Mouse (Mus musculus) urinary bladder, postnatal 4 days (tissue): ENCODE data around the gene 4932438H23Rik.
"Not testable (repeated sequence)": the region's sequence is repeated elsewhere in the genome, so short reads cannot be mapped to it uniquely, and the experiment has no call there.

Experiments used
- DNase-seq, 2 experiments: peaks; one replicate each; pipeline ENCODE4 v3.0.0; 2021 to 2022; ENCODE audit warnings: low spot score in 2 of 2

Gene 4932438H23Rik

DNA sequence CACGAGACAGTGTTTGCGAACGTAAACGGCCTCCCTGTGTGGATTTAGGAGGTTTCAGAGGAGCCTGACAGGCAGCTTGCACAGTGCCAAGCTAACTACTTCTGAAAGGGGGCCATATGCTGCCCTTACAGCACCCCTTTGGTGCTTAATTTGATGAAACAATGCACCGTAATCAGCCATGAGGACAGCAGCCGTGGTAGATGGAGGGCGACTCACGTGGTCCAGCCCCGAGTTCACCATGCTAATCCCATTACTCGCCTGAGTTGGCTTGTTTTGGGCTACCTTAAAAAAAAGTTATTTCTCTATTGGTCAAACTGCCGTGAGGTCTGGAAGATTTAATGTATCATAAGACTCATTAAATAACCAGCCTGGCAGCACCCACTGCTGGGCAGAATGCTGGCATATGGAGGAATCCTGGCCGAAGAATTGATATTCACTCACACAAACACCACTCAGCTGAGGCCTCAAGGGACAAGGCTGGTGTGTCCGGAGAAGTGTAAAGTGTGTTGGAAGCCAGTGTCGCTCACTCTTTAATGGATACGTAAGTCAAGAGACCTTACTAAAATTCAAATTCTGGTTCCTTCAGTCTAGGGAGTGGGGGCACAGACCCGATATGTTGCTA, 4.6 kb upstream of the 4932438H23Rik start:
- DNase-seq = no peak

GRCm38 (mm10) chr16:91097858-91098257, 2.9 kb upstream of the 4932438H23Rik start:
- no peak for DNase-seq

DNA sequence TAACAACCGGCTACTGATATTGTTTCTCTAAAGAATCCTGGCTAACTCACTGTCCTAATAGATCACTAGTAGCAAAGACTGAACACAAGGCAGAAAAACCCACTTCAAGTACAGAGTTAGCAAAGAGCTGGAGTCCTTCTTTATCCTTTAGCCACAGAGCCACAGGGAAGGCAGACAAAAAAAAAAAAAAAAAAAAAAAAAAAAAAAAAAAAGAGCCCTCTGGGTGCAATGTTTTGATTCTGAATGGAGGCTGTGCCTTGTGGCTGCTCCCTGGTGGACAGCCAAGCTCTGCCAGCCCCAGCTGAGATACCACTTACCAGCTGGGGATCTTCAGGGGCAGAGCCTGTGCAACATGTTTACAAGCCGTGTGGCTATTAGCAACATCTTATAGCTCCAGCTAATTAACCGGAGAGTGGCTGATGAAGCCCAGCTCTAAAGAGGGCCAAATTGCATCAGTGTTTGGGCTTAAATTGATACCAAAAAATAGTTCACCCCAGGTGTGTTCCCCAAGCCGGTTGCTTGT, 2.1 kb upstream of the 4932438H23Rik start:
- DNase-seq = no peak

GRCm38 (mm10) chr16:91096016-91096415, 1.1 kb upstream of the 4932438H23Rik start:
- no peak for DNase-seq

DNA sequence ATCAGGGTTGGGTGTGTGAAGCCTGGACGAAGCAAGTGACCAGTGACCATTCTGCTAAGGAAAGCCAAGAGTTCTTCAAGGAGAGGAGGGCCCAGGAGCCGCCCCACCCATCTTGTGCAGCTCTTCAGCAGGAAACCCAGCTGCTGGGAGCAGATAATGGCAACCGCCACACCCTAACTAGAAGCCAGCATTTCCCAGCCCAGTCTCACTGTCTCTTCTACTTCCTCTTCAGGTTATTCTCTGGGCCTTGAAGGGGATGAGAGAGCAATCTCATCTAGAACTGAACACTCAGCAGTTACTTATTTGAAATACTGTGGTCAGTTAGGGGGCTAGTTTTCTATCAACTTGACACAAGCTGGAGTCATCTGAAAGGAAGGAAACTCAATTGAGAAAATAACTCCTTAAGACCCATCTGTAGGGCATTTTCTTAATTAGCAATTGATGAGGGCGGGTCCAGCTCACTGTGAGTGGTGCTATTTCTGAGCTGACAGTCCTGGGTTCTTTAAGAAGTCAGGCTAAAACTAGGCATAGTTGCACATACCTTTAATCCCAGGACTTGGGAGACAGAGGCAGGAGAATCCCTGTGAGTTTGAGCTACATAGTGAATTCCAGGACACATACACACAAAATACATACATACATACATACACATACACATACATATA, 8.1 kb downstream of the 4932438H23Rik start:
- DNase-seq = no peak

- no peak for DNase-seq
Measured at GRCm38 (mm10) chr16:91085239-91085825, 9.6 kb downstream of the 4932438H23Rik start.

DNA sequence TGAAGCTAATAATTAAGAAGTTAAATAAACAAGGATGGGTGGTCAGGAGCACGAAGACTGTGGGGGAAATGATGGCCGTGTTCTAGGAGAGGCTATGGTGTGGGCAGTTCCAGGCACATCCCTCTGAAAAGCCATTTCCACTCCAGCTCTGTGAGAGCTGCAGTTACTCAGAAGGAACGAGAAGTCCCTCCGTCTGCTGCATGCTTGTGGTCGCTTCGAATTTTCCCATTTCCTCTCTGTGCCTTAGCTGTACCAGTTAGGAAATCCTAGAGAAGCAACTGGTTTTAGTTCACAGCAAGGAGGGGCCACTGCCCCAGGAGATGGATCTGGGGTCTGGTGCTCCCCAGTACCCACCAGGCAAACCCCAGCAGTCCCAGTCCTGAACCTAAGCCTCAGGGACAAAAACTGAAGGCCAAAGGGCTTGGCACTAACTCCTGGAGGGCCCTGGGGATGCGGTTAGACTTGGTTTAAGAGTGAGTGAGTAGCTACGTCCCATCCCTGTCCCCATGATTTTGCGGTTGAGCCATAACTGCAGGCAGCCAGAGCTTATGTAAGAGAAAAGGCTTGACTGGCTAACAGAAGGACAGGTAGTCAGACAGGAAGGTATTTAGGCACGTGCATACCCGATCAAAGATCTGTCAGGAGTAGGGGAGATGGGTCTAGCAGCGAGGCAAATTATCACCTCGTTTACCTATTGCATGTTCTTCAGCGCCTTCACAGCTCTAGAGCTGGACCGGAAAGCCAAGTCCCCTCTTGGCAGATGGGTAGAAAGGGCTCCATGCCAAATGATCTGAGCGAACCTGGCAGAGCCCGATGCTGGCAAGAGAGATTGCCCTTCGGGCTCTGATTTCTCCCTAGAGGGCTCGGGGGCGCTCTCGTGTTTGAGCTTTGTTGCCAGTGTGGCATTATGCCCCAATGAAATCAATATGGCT, 10.3 kb downstream of the 4932438H23Rik start:
- no peak for DNase-seq

- DNase-seq = no peak
Measured at GRCm38 (mm10) chr16:91083002-91083646, 11.8 kb downstream of the 4932438H23Rik start.

- DNase-seq = peak in 1 of 2 experiments; percentile 38
Measured at GRCm38 (mm10) chr16:91081508-91081907, 13.4 kb downstream of the 4932438H23Rik start.

DNA sequence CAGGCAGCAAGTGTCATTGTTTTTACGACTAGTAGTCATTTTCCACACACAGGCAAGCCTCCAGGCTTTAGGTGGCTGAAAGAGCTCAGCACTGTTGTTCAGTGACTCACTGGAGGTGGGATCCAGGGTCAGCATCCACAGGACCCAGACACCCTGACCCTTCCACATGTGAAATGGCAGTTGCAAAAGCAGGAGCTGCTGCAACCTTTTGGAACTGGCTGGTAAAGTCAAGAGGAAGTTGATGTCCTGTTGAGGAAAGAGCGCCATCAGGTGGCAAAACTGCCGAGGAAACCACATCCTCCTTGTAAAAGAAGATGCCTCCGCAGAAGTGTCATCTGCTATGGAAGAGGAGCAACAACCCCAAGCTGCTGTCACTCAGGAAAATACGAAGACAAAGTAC, 18.7 kb downstream of the 4932438H23Rik start:
- no peak for DNase-seq

GRCm38 (mm10) chr16:91075423-91075822, 19.5 kb downstream of the 4932438H23Rik start:
- DNase-seq = not testable (repeated sequence)

DNA sequence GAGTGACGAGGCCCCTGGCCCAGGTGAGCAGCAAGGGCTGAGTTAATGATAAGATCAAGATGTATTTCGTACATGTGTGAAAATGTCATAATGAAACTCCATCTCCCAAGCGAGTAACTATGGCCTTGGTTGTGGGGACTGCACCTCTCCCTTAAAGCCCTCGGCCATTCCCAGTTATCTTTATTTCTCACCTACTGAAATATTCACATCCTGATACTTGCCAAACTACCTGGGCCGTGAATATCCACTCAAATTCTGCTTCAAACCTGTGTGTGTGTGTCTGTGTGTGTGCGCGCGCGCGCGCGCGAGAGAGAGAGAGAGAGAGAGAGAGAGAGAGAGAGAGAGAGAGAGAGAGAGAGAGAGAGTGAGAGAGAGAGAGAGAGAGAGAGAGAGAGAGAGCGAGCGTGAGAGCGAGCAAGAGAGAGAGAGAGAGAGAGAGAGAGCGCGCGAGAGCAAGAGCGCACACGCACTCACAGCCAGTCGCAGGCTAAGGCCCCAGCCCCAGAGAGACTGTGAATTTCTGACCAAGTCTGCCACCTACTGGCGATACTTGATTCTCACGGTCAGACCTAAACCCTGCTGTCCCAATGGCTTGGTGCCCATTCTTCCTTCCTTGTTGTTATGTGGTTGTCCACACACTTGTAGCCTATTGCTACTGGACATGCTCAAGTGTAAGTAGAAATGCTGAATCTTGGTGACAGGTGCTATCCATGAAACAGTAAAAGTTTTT, 21.6 kb downstream of the 4932438H23Rik start:
- peak; percentile 81 to 93 for DNase-seq

DNA sequence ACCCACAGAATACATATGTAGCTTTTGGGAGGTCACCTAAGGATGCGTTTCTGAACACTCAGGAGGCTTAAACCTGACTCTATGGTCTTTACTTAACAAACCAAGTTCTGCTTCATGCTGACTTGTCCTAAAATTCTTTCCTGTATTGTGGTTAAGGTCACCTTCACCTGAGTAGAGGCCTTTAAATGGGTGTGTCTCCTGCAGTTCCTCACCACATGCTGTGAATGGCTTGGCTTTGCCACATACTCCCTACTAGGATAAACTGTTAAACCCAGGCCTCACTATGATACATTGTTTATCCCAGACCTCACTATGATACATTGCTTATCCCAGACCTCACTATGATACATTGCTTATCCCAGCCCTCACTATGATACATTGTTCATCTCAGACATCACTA, 22.7 kb downstream of the 4932438H23Rik start:
- no peak for DNase-seq

- peak in 1 of 2 experiments; percentile 39 for DNase-seq
Measured at GRCm38 (mm10) chr16:91068969-91069368, 26.0 kb downstream of the 4932438H23Rik start.

DNA sequence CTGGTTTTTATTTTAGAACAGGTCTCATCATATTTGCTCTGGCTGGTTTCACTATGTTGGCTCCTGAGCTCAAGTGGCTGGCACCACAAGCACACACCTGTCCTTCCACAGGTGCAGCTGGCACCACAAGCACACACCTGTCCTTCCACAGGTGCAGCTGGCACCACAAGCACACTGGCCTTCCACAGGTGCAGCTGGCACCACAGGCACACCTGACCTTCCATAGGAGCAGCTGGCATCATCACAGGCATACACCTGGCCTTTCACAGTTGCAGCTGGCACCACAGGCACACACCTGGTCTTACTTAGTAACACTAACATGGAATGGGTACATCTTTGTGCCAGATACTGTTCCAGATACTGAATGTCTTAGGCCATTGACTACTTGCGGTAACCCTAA, 27.8 kb downstream of the 4932438H23Rik start:
- no peak for DNase-seq

DNA sequence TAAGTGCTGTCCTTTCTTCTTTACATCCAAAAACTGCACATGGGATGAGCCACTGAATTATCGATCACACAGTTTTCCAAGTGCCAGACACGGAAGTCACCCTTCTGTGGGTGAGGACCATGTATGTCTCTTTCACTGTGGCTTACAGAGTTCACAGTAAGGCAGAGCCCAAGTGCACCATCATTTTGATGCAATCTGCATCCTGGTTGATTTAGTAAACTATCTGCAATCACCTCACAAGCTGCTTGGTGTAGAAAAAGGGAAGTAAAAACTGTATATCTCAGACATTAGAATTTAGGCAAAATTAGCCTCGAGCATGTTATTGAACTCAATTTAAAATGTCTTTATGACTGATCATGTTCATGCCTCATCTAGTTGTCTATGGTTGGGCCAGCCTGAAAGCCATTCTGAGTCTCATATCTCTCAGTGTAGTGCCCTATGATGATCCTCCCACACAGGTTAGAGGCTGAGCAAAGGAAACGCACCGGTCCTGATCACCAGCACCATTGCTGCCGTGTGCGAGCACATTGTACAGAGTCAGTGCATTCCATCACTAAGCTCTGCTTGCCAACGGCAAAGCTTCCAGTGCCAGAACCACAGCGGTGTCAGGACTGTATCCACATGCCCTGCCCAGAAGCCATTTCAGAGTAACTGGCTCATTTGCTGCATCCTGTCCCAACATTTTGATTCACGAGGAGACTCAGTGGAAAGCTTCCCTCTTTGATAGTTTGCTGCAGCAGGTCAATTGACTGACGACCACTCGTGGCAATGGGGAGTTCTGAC, 30.1 kb downstream of the 4932438H23Rik start:
- DNase-seq = no peak

DNA sequence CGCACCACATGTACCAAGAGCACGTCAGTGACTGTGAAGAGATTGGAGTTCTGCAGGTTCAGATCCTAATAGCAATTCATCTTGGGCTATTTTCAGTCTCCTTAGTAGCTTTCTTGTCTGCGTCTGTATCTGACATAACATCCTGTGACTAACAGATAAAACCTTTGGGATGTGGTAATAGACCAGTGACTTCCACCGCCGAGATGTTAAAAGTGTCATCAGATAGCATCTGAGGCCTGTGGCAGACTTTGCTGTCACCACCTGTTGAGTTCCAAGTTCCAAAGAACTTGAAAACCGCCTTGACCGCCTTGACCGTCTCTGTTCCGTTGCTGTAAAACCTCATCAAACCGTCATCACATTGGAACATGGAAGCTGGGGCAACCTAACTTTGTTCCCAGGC, 31.1 kb downstream of the 4932438H23Rik start:
- DNase-seq = no peak

DNA sequence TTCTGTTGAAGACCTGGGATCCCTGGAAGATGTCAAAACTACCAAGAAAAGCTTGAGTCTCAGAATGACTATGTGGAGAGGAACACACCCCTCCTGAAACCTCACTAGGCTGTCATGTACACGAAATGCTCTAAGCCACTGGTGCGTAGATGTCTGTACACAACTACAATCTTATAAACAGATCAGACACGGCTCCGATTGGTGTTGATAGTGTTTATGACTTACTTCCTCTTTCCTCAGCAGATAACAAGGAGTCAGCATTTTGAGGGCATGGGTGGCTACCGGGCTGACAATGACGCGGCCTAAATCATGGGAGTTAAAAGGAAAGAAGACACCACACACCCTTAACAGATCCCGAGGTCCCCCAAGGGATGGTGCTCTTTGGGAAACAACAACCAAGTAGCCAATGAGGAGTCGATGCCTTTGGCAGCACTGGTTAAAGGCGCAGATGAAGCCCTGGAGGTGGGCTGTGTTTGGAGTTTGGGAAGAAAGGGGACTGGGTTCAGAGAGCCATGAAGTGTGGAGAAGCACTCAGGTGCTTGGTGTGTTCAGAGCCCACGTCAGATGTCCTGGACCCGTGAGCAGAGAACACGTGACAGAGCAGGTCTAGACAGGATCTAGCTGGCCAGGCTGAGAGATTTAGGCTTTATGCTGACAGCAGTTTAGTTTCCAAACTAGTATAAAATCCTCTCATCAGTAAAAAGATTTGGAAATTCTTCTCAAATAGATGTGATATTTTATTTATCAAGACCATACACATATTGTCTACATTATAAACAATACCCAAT, 33.2 kb downstream of the 4932438H23Rik start:
- no peak for DNase-seq

- no peak for DNase-seq
Measured at GRCm38 (mm10) chr16:91057741-91058140, 37.2 kb downstream of the 4932438H23Rik start.
